In the genomic region with DNA sequence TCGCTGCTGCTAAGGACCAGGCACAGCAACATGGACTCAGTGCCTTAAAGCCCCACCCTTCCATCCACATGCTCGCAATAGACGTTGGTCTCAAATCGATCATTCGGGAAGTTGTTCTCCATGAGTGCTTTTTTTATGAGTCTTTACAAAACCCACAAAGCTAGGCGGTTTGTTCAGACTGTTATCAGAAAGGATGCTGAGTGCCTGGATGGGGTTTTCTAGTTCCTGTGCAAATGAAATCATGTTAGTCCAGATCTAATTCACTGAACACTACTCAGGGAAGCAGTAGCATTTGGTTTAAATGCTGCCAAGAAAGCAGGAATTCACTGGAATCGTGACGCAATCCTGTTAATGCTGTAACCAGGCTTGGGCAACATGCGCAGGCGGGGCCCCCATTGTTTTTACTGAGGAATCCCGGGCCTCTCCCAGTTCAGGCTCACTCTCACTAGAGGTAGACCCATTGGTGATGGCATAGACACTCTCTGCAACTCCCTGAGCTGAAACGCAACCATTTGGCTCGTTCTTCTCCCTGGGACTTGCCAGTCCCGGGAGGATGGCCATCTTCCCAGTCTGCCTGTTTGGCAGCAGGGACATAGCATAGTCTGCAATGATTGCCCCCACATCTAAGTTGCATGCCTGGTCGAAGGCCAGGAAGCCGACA, we compare ENCODE assay signal across 9 mouse cellular contexts. TPM values are rescaled to one million over a fixed set of nuclear protein-coding genes. Genes with fewer than 3 reads are reported as not detected.
DNase-seq lines count a peak whose midpoint lies in the region; TF ChIP-seq lines count a peak whose summit lies in the region.
"Had no signal": no experiment of that assay in that cellular context is flagged by ENCODE, and none has a peak within 500 bp of the region (broad histone marks: within the 10 kb centered on the region; RNA-seq: fewer than 3 reads in every experiment).

No protein-coding gene starts in this region.

- intact Hi-C loops in left cerebral cortex, postnatal 4 days (cut with DNase I) = no loop called here
- intact Hi-C loops in left cerebral cortex, postnatal 25 days (cut with DNase I) = loop anchor here (10.0 kb wide), 1 partner anchor 223 kb away; no protein-coding TSS in a partner anchor

- peak; percentile 63 for DNase-seq in left cerebral cortex, postnatal 4 days
- DNase-seq in left cerebral cortex, postnatal 25 days (ENCODE audit: low spot score in 2 of 2) = no peak
- DNase-seq in brain, embryonic 14.5 days (ENCODE audit: low read depth) = peak; percentile 59
- peak; percentile 50 to 61 for DNase-seq in cerebellum, postnatal 36 days
- peak; percentile 52 for DNase-seq in lung, postnatal 10 days
- DNase-seq in c-Kit-positive CD71-positive TER-119-positive erythroid progenitor cells, embryonic 14.5 days (ENCODE audit: low spot score) = no peak
- DNase-seq in spleen, adult 18-20 months = no peak

- no peak for TF ChIP-seq POLR2A in brain, embryonic 14.5 days (IDR thresholded peaks at IDR 0.05; ENCODE audit: borderline replicate concordance, extremely low read depth, insufficient read depth, insufficient read length, poor library complexity, severe bottlenecking)

- TF ChIP-seq CTCF in brain, embryonic 14.5 days (IDR thresholded peaks at IDR 0.05; ENCODE audit: borderline replicate concordance, extremely low read depth, insufficient read depth, insufficient read length) = no peak

RNA-seq across cellular contexts. Expression of a gene that starts 24.6 kb away (rescaled TPM):
- total RNA-seq in left cerebral cortex, postnatal 4 days (2021) = 10 to 100 TPM; 28.2 to 29.0 TPM
- total RNA-seq in left cerebral cortex, postnatal 25 days (2021) = 10 to 100 TPM in 1 of 2 experiments, 1 to 10 TPM in 1; 7.6 to 12.4 TPM
- polyA plus RNA-seq in brain, embryonic 14.5 days (2012; rRNA removed) = 15.6 and 22.0 TPM in 2 replicates
- total RNA-seq: monocyte, adult 5-6 weeks had no signal

RNA-seq across cellular contexts. Expression of a gene that starts 45.2 kb away (rescaled TPM):
- under 1 TPM; 0.26 to 0.40 TPM for total RNA-seq in left cerebral cortex, postnatal 4 days (2021)
- under 1 TPM in 1 of 2 experiments, not detected in 1; 0.25 TPM for total RNA-seq in left cerebral cortex, postnatal 25 days (2021)
- polyA plus RNA-seq in brain, embryonic 14.5 days (2012; rRNA removed) = 0.37 and 0.53 TPM in 2 replicates
- total RNA-seq: heart, postnatal 10 days; monocyte, adult 5-6 weeks had no signal

RNA-seq across cellular contexts. Expression of a gene that starts 45.6 kb away (rescaled TPM):
- 1 to 10 TPM; 5.0 to 5.8 TPM for total RNA-seq in left cerebral cortex, postnatal 4 days (2021)
- total RNA-seq in left cerebral cortex, postnatal 25 days (2021) = 1 to 10 TPM; 4.7 to 5.2 TPM
- 10.4 and 12.1 TPM in 2 replicates for polyA plus RNA-seq in brain, embryonic 14.5 days (2012; rRNA removed)

RNA-seq across cellular contexts. Expression of a gene that starts 52.5 kb away (rescaled TPM):
- total RNA-seq in left cerebral cortex, postnatal 4 days (2021) = 10 to 100 TPM; 20.5 to 21.3 TPM
- 10 to 100 TPM; 16.3 to 16.9 TPM for total RNA-seq in left cerebral cortex, postnatal 25 days (2021)
- polyA plus RNA-seq in brain, embryonic 14.5 days (2012; rRNA removed) = 8.7 and 11.3 TPM in 2 replicates

Comparison
In these comparisons a context has a peak if more than half of its experiments do, and no peak if none do; other contexts are left out.
1. DNase-seq: peak in left cerebral cortex, postnatal 4 days (single experiment), brain, embryonic 14.5 days (single experiment), cerebellum, postnatal 36 days (2 of 2) and lung, postnatal 10 days (single experiment); none in left cerebral cortex, postnatal 25 days (0 of 2), c-Kit-positive CD71-positive TER-119-positive erythroid progenitor cells, embryonic 14.5 days (single experiment) and spleen, adult 18-20 months (0 of 2).